Comparison of ENCODE assay signal across 11 mouse cellular contexts in genomic region chr1:23187446-23188206, GRCm38 (mm10).
DNase-seq lines count a peak whose midpoint lies in the region; ATAC-seq and TF ChIP-seq lines count a peak whose summit lies in the region.
"Had no signal": no experiment of that assay in that cellular context is flagged by ENCODE, and none has a peak within 500 bp of the region (broad histone marks: within the 10 kb centered on the region; RNA-seq: fewer than 3 reads in every experiment).

No protein-coding gene starts in this region.

- ATAC-seq in liver, postnatal 0 days: peak; percentile 98
- no peak for ATAC-seq in forebrain, embryonic 13.5 days
- ATAC-seq: inflammation-experienced regulatory T-cells, adult 6 months had no signal

- H3K36me3 ChIP-seq in liver, postnatal 0 days (replicated peaks; ENCODE audit: insufficient read depth, low read length): no peaks in the 10 kb centered on the region
- no peaks in the 10 kb centered on the region for H3K36me3 ChIP-seq in hindbrain, embryonic 10.5 days
- H3K36me3 ChIP-seq in forebrain, embryonic 13.5 days (ENCODE audit: poor library complexity, severe bottlenecking): no peaks in the 10 kb centered on the region

- H3K4me2 ChIP-seq in liver, postnatal 0 days (ENCODE audit: low read depth, low read length): peak overlapping the region; percentile 50
- no peak overlapping the region for H3K4me2 ChIP-seq in forebrain, embryonic 13.5 days

- peaks cover 26% of the 10 kb centered on the region for H3K4me1 ChIP-seq in bone marrow macrophage, adult 2 months (ENCODE audit: control insufficient read depth, insufficient read depth, low read length)
- H3K4me1 ChIP-seq in liver, postnatal 0 days (ENCODE audit: insufficient read depth): no peaks in the 10 kb centered on the region; the same call in 1 of the 2 replicates
- no peaks in the 10 kb centered on the region for H3K4me1 ChIP-seq in hindbrain, embryonic 10.5 days (replicated peaks)
- H3K4me1 ChIP-seq in forebrain, embryonic 13.5 days: no peaks in the 10 kb centered on the region

- DNase-seq in heart, adult 11 months: peak; percentile 91
- no peak for DNase-seq in heart, postnatal 25 days (ENCODE audit: low spot score)
- peak; percentile 37 for DNase-seq in heart, postnatal 4 days
- DNase-seq in liver, postnatal 0 days: peak; percentile 64
- DNase-seq in thymus, postnatal 14 days: no peak
- DNase-seq in hindbrain, embryonic 10.5 days (ENCODE audit: low spot score): no peak
- DNase-seq: cerebellum, postnatal 25 days had no signal

- intact Hi-C loops in heart, postnatal 25 days (cut with DNase I): loop anchor here (2.0 to 10.0 kb wide), 3 partner anchors 15 to 197 kb away; no protein-coding TSS in a partner anchor

- no peak for TF ChIP-seq EP300 in liver, postnatal 0 days (IDR thresholded peaks at IDR 0.05; ENCODE audit: low read depth)

- H3K4me3 ChIP-seq in bone marrow macrophage, adult 2 months (ENCODE audit: insufficient read depth, low read length): no peak overlapping the region
- H3K4me3 ChIP-seq in liver, postnatal 0 days (ENCODE audit: low read depth, low read length): peak overlapping the region; percentile 32
- no peak overlapping the region for H3K4me3 ChIP-seq in hindbrain, embryonic 10.5 days
- no peak overlapping the region for H3K4me3 ChIP-seq in forebrain, embryonic 13.5 days

- TF ChIP-seq POLR2A in bone marrow macrophage, adult 2 months (IDR thresholded peaks at IDR 0.05; ENCODE audit: borderline replicate concordance, low read depth, low read length): no peak

- peak overlapping the region; percentile 58 for H3K27ac ChIP-seq in bone marrow macrophage, adult 2 months (ENCODE audit: insufficient read depth, low read depth, low read length)
- peak overlapping the region; percentile 85 for H3K27ac ChIP-seq in liver, postnatal 0 days (ENCODE audit: low read depth)
- H3K27ac ChIP-seq in hindbrain, embryonic 10.5 days: no peak overlapping the region
- no peak overlapping the region for H3K27ac ChIP-seq in forebrain, embryonic 13.5 days
- H3K27ac ChIP-seq: macrophage had no signal

- 31% methylated on average over 6 of the region's 6 CpGs for WGBS in liver, postnatal 0 days (ENCODE audit: insufficient replicate concordance)
- 75% methylated on average over 6 of the region's 6 CpGs for WGBS in hindbrain, embryonic 10.5 days
- WGBS in forebrain, embryonic 13.5 days: 87% methylated on average over 6 of the region's 6 CpGs

- no peaks in the 10 kb centered on the region for H3K27me3 ChIP-seq in liver, postnatal 0 days (ENCODE audit: insufficient read depth, low read length)
- no peaks in the 10 kb centered on the region for H3K27me3 ChIP-seq in hindbrain, embryonic 10.5 days (ENCODE audit: insufficient read depth, poor library complexity, severe bottlenecking)
- H3K27me3 ChIP-seq in forebrain, embryonic 13.5 days: no peaks in the 10 kb centered on the region

- H3K9ac ChIP-seq in liver, postnatal 0 days (replicated peaks): peak overlapping the region; percentile 41; the same call in 1 of the 2 replicates
- no peak overlapping the region for H3K9ac ChIP-seq in forebrain, embryonic 13.5 days

- no peaks in the 10 kb centered on the region for H3K9me3 ChIP-seq in liver, postnatal 0 days (ENCODE audit: low read length)
- H3K9me3 ChIP-seq in hindbrain, embryonic 10.5 days: no peaks in the 10 kb centered on the region
- no peaks in the 10 kb centered on the region for H3K9me3 ChIP-seq in forebrain, embryonic 13.5 days (replicated peaks)

- no peak for TF ChIP-seq CTCF in bone marrow macrophage, adult 2 months (IDR thresholded peaks at IDR 0.05; ENCODE audit: low read depth, low read length)
- TF ChIP-seq CTCF in liver, postnatal 0 days (IDR thresholded peaks at IDR 0.05; ENCODE audit: low read depth): no peak

Comparison
In these comparisons a context has a peak if more than half of its experiments do, and no peak if none do; other contexts are left out.
1. DNase-seq: peak in heart, adult 11 months (single experiment), heart, postnatal 4 days (single experiment) and liver, postnatal 0 days (single experiment); none in heart, postnatal 25 days (single experiment), thymus, postnatal 14 days (single experiment) and hindbrain, embryonic 10.5 days (single experiment).
2. H3K27ac ChIP-seq: peak in bone marrow macrophage, adult 2 months (single experiment) and liver, postnatal 0 days (single experiment); none in hindbrain, embryonic 10.5 days (single experiment) and forebrain, embryonic 13.5 days (single experiment).